Mouse (Mus musculus) kidney, adult 8-10 months (tissue): ENCODE data around the gene Uggt2.
A peak's percentile ranks its signal among the peaks of the same experiment; 100 is the strongest.
"Not testable (repeated sequence)": the region's sequence is repeated elsewhere in the genome, so short reads cannot be mapped to it uniquely, and the experiment has no call there.

Source experiments
- DNase-seq, 2 experiments: peaks; one replicate each; pipeline ENCODE4 v3.0.0; 2022

Uggt2 gene

DNA sequence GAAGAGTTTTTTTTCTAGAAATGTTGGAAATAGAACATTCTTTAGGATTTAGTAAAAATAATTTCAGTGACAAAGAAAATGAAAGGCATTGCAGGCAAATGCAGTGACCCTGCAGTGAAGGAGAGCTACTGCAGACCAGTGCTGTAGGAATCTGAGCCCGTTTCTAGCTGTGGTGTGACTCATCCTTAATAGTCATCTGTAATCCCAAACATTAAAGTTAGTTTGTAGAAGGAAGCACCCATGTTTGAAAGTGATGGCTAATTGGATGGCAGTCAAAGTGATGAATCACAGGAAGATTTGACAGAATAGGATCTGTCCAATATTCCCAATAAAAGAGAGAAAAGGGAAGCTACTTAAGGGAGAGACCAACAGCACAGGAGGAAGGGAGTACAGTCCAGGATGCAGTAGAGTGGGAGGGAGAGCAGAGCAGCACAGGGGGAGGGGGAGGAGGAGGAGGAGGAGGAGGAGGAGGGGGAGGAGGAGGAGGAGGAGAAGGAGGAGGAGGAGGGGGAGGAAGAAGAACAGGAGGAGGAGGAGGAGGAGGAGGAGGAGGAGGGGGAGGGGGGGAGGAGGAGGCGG is 71.5 kb downstream of the Uggt2 start:
- DNase-seq, result no peak

DNA sequence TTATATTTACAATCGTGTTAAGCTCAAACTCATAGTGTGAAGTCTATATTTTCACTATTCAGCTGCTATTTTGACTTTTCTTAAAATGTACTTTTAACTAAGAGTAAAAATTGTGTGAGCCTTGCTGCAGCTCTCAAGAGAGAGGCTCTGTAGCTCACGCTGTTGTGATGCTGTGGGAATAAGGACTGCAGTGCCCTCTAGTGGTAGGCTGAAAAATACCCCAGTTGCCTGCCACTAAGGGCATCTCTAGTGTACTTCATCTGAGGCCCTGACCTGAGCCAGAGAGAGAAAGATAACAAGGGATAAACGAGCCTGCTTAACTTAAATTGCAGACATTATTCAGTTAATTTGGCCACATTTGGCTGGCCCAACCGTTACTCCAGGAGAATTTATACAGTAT is 72.1 kb downstream of the Uggt2 start:
- peak; percentile 46 to 66 for DNase-seq

GRCm38 (mm10) chr14:119025889-119026288 is 73.3 kb downstream of the Uggt2 start:
- no peak for DNase-seq

DNA sequence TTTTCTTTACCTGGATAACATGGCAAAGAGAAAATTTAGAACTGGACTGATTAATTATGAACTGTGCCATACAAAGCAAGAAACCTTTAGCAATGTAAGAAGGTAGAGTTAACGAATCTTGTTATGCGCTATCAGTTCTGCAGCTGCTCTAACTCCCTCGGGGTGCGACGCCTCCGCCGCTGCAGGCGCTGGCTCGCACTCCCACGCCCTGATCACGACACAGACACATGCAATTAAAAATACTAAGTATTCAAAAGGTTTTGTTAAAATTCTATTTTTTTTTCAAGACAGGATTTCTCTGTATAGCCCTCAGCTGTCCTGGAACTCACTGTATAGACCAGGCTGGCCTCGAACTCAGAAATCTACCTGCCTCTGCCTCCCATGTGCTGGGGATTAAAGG is 85.7 kb downstream of the Uggt2 start:
- DNase-seq, result no peak

DNA sequence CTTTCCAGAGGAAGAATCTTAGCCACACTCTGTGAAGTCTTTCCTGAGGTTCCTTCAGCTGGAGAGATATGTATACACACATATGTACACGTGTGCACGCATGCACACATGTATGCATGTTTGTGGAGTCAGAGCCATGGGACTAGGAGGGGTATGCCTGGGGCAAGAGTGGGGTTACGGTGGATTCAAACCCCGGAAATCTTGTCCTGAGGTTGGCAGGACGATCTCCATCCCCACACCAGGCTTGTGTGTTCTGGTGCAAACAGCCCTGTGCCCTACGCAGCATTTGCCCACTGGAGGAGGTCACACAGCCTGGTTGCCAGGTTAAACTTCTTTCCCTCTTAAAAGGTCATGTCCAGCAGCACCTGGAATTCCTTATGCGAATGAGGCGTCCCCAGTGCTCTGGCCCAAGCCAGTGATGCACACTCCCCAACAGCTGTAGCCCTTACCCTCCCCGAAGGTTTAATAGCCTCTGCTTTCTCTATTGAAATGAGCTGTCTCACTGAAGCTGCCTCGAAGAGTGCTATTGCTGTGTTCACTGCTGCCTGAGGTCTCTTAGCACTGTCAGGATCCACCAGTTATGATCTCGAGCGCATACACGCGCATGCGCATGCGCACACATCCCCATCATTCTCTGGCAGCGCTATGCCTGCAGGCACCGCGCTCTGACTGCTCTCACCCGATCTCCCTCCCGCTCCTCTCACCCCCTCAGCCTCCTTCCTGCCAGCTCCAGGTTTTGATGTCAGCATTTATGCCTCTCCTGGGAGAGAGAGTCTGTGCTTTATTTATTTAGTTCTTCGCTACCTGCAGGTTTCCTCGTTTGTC is 86.4 kb downstream of the Uggt2 start:
- peak in 1 of 2 experiments; percentile 26 for DNase-seq

DNA sequence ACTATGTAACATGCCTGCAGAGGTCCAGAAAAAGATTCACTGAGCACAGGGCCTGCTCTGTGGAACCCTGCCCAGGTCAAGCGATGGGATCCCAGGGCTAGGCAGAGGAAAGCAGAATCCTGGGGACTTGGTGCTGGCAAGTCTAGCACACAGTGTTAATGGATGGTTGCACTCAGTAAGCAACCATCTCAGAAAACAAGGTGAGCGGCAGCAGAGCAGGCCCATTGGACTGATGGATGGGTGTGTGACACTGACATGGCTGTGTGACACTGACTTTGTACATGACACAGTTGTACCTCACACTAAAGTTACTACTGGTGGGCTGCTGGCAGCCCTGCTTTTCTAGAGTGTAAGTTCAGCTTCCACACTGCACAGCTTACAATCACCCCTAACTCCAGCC is 89.7 kb downstream of the Uggt2 start:
- DNase-seq, result no peak

- no peak for DNase-seq
Measured at GRCm38 (mm10) chr14:119008031-119008590, 91.1 kb downstream of the Uggt2 start.

GRCm38 (mm10) chr14:119007103-119007951 is 91.9 kb downstream of the Uggt2 start:
- peak; percentile 99 for DNase-seq

DNA sequence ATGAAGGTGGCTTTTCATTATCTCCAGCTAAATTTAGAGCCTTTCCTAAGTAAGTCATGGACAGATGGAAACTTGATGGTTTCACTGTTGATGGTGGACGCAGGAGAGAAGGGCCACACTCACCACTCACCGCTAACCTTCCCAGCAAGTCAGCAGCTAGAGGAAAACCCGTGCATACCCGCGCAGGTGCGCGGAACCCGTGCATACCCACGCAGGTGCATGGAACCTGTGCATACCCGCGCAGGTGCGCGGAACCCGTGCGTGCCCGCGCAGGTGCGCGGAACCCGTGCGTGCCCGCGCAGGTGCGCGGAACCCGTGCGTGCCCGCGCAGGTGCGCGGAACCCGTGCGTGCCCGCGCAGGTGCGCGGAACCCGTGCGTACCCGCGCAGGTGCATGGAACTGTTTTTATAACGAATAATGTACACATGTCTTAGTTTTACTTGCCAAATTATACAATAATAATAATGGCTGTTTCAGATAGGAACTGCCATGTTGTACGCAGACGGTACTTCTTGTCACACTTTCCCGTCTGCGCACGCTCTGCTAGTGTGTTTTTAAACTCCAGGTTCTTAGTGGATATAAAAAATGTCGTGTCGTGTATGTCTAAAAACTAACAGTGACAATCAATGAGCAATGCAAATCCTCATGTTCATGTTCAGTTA is 92.7 kb downstream of the Uggt2 start:
- peak in 1 of 2 experiments; percentile 21 for DNase-seq

GRCm38 (mm10) chr14:119005834-119006233 is 93.4 kb downstream of the Uggt2 start:
- no peak for DNase-seq

DNA sequence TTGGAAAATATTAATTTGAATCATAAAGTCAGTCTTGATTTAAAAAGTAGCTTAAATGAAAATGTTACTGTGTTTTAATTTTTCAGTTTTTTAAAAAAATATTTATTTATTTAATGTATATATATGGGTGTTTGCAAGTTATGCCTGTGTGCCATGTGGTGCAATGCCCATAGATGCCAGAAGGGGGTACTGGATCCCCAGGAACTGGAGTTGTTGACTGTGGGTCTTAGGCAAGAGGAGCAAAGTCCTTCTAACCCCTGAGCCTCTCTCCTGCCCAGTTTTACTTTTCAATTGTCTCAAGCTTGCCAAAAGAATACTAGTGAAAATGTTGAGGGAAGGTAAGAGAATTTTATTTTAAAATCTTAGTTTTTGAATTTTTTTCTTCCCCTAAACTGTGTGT is 95.9 kb downstream of the Uggt2 start:
- peak; percentile 51 to 60 for DNase-seq

GRCm38 (mm10) chr14:118995226-118995925 is 103.9 kb downstream of the Uggt2 start:
- no peak for DNase-seq

- no peak for DNase-seq
Measured at GRCm38 (mm10) chr14:118987523-118988496, 111.4 kb downstream of the Uggt2 start.

GRCm38 (mm10) chr14:118986653-118987522 is 112.3 kb downstream of the Uggt2 start:
- peak; percentile 45 to 78 for DNase-seq

- DNase-seq, result no peak
Measured at GRCm38 (mm10) chr14:118984161-118984560, 115.1 kb downstream of the Uggt2 start.

DNA sequence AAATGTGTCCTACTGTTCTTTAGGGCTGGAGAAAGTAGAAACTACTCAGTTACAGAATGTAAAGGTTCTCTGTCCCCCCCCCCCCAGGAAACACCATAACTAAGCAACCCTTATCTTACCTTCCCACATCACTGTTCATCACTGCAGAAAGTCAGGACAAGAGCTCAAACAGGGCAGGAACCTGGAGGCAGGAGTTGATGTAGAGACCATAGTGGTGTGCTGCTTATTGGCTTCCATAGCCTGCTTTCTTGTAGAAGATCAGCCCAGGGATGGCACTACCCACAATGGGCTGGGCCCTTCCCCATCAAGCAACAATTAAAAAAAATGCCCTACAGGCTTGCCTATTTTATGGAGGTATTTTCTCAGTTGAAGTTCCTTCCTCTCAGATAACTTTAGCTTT is 115.8 kb downstream of the Uggt2 start:
- DNase-seq, result no peak

- DNase-seq, result not testable (repeated sequence)
Measured at GRCm38 (mm10) chr14:118982429-118983045, 116.7 kb downstream of the Uggt2 start.

- not testable (repeated sequence) for DNase-seq
Measured at GRCm38 (mm10) chr14:118981711-118982428, 117.4 kb downstream of the Uggt2 start.
